14 mouse cellular contexts compared by ENCODE assay signal in genomic region chr6:119233066-119233465, GRCm38 (mm10). TPM values are rescaled to one million over a fixed set of nuclear protein-coding genes. Genes with fewer than 3 reads are reported as not detected.
DNase-seq lines count a peak whose midpoint lies in the region; ATAC-seq lines count a peak whose summit lies in the region.
"Had no signal": no experiment of that assay in that cellular context is flagged by ENCODE, and none has a peak within 500 bp of the region (broad histone marks: within the 10 kb centered on the region; RNA-seq: fewer than 3 reads in every experiment).

No protein-coding gene starts in this region.

- H3K27me3 ChIP-seq in intestine, embryonic 15.5 days (replicated peaks): no peaks in the 10 kb centered on the region
- H3K27me3 ChIP-seq: embryonic facial prominence, embryonic 13.5 days had no signal

- DNase-seq in heart, postnatal 10 days: peak; percentile 36 to 59
- DNase-seq in heart, postnatal 36 days: no peak
- peak; percentile 24 for DNase-seq in lung, postnatal 14 days
- DNase-seq in lung, postnatal 25 days (ENCODE audit: low spot score): no peak
- peak; percentile 70 for DNase-seq in embryo, embryonic 10 days (ENCODE audit: low spot score)
- DNase-seq in cerebellum, adult 11-12 months: no peak
- DNase-seq: forebrain, postnatal 0 days; lung, adult 18-20 months; thymus, postnatal 25 days had no signal

- no peak overlapping the region for H3K27ac ChIP-seq in intestine, embryonic 15.5 days
- H3K27ac ChIP-seq: embryonic facial prominence, embryonic 13.5 days had no signal

- H3K4me2 ChIP-seq in intestine, embryonic 15.5 days (replicated peaks): no peak overlapping the region
- H3K4me2 ChIP-seq: embryonic facial prominence, embryonic 13.5 days had no signal

- H3K4me3 ChIP-seq in intestine, embryonic 15.5 days (replicated peaks): no peak overlapping the region
- H3K4me3 ChIP-seq: embryonic facial prominence, embryonic 13.5 days had no signal

- H3K36me3 ChIP-seq in intestine, embryonic 15.5 days: no peaks in the 10 kb centered on the region
- H3K36me3 ChIP-seq: embryonic facial prominence, embryonic 13.5 days had no signal

- H3K4me1 ChIP-seq in intestine, embryonic 15.5 days (replicated peaks): no peaks in the 10 kb centered on the region

- intact Hi-C loops in heart, postnatal 10 days (cut with DNase I): no loop called here
- intact Hi-C loops in heart, postnatal 36 days (cut with DNase I): no loop called here

- no peak overlapping the region for H3K9ac ChIP-seq in intestine, embryonic 15.5 days
- H3K9ac ChIP-seq: embryonic facial prominence, embryonic 13.5 days; forebrain, postnatal 0 days had no signal

- WGBS in intestine, embryonic 15.5 days: 34% methylated on average over 3 of the region's 3 CpGs

- ATAC-seq in megakaryocyte-erythroid progenitor cell, adult 5-6 weeks (replicated peaks; ENCODE audit: low FRiP score, low TSS enrichment, poor library complexity, severe bottlenecking): 0 out of 2 replicates have a peak, but pooled peaks have one; percentile 47
- ATAC-seq in intestine, embryonic 15.5 days: no peak
- ATAC-seq: forebrain, postnatal 0 days had no signal

- H3K9me3 ChIP-seq in intestine, embryonic 15.5 days: no peaks in the 10 kb centered on the region
- H3K9me3 ChIP-seq: embryonic facial prominence, embryonic 13.5 days had no signal

RNA-seq across cellular contexts. Expression of gene Cacna2d4, which starts 3.3 kb away (rescaled TPM):
- not detected for total RNA-seq in heart, postnatal 10 days (2021)
- not detected for total RNA-seq in heart, postnatal 36 days (2021)
- 5.5 TPM in 1 of 2 replicates, not detected in the other for total RNA-seq in megakaryocyte-erythroid progenitor cell, adult 5-6 weeks (2014; fragmentation: Nextera tagmentation)
- total RNA-seq in megakaryocyte-erythroid progenitor cell, adult 5-6 weeks (2017): 0.34 TPM in 1 of 2 replicates, not detected in the other
- 0.04 and 0.30 TPM in 2 replicates for polyA plus RNA-seq in intestine, embryonic 15.5 days (2015; fragmentation: Nextera tagmentation; extraction: Ambion mirVana)
- polyA plus RNA-seq: embryonic facial prominence, embryonic 13.5 days; heart, embryonic 14.5 days; kidney, embryonic 16.5 days had no signal

RNA-seq across cellular contexts. Expression of gene Cacna1c, which starts 36.8 kb away (rescaled TPM):
- total RNA-seq in heart, postnatal 10 days (2021): 100 to 1,000 TPM; 207 to 222 TPM
- total RNA-seq in heart, postnatal 36 days (2021): 100 to 1,000 TPM; 199 to 208 TPM
- total RNA-seq in megakaryocyte-erythroid progenitor cell, adult 5-6 weeks (2014; fragmentation: Nextera tagmentation): 1.9 TPM in 1 of 2 replicates, not detected in the other
- 0.15 and 0.33 TPM in 2 replicates for total RNA-seq in megakaryocyte-erythroid progenitor cell, adult 5-6 weeks (2017)
- polyA plus RNA-seq in intestine, embryonic 15.5 days (2015; fragmentation: Nextera tagmentation; extraction: Ambion mirVana): 3.0 and 3.3 TPM in 2 replicates

RNA-seq across cellular contexts. Expression of gene Dcp1b, which starts 58.0 kb away (rescaled TPM):
- total RNA-seq in heart, postnatal 10 days (2021): 1 to 10 TPM; 4.2 to 5.3 TPM
- 1 to 10 TPM; 2.8 to 3.2 TPM for total RNA-seq in heart, postnatal 36 days (2021)
- total RNA-seq in megakaryocyte-erythroid progenitor cell, adult 5-6 weeks (2014; fragmentation: Nextera tagmentation): 12.4 and 26.1 TPM in 2 replicates
- total RNA-seq in megakaryocyte-erythroid progenitor cell, adult 5-6 weeks (2017): 9.7 and 11.9 TPM in 2 replicates
- polyA plus RNA-seq in intestine, embryonic 15.5 days (2015; fragmentation: Nextera tagmentation; extraction: Ambion mirVana): 6.1 and 6.7 TPM in 2 replicates

Comparison
In these comparisons a context has a peak if more than half of its experiments do, and no peak if none do; other contexts are left out.
1. DNase-seq: peak in heart, postnatal 10 days (2 of 2), lung, postnatal 14 days (single experiment) and embryo, embryonic 10 days (single experiment); none in heart, postnatal 36 days (0 of 2), lung, postnatal 25 days (single experiment) and cerebellum, adult 11-12 months (single experiment).
2. RNA of gene Cacna1c, which starts 36.8 kb away (total RNA-seq): 207 to 222 TPM in heart, postnatal 10 days and 199 to 208 TPM in heart, postnatal 36 days; 0.15 to 1.9 TPM in megakaryocyte-erythroid progenitor cell, adult 5-6 weeks; every median in the first group is over 10 times any median in the second.